Mouse (Mus musculus) frontal cortex, postnatal 36 days (tissue): ENCODE measurements around the gene Dnah8.
A peak's percentile ranks its signal among the peaks of the same experiment; 100 is the strongest.

Experiments
- DNase-seq, 2 experiments: peaks; one replicate each; pipeline ENCODE4 v3.0.0; 2022; ENCODE audit warnings: low spot score in 2 of 2

Gene Dnah8

GRCm38 (mm10) chr17:30750269-30750668 lies 126.1 kb downstream of the Dnah8 start:
- no peak for DNase-seq

GRCm38 (mm10) chr17:30752370-30752818 lies 128.2 kb downstream of the Dnah8 start:
- peak; percentile 51 to 77 for DNase-seq

GRCm38 (mm10) chr17:30753201-30753600 lies 129.0 kb downstream of the Dnah8 start:
- DNase-seq: no peak

- DNase-seq: no peak
These were observed 132.6 kb downstream of the Dnah8 start for GRCm38 (mm10) chr17:30756771-30757170.

GRCm38 (mm10) chr17:30760307-30760706 lies 136.2 kb downstream of the Dnah8 start:
- no peak for DNase-seq

GRCm38 (mm10) chr17:30764276-30764675 lies 140.1 kb downstream of the Dnah8 start:
- DNase-seq: no peak

GRCm38 (mm10) chr17:30774416-30774815 lies 150.3 kb downstream of the Dnah8 start:
- DNase-seq: no peak

- no peak for DNase-seq
These were observed 150.9 kb downstream of the Dnah8 start for GRCm38 (mm10) chr17:30775096-30775495.

- no peak for DNase-seq
These were observed 156.9 kb downstream of the Dnah8 start for GRCm38 (mm10) chr17:30781046-30781445.

- no peak for DNase-seq
These were observed 158.1 kb downstream of the Dnah8 start for GRCm38 (mm10) chr17:30782286-30782685.

- no peak for DNase-seq
These were observed 164.2 kb downstream of the Dnah8 start for GRCm38 (mm10) chr17:30788361-30788760.

GRCm38 (mm10) chr17:30790816-30791215 lies 166.7 kb downstream of the Dnah8 start:
- DNase-seq: no peak

- DNase-seq: no peak
These were observed 168.2 kb downstream of the Dnah8 start for GRCm38 (mm10) chr17:30792396-30792795.

- DNase-seq: no peak
These were observed 172.5 kb downstream of the Dnah8 start for GRCm38 (mm10) chr17:30796616-30797015.

GRCm38 (mm10) chr17:30800261-30800985 lies 176.3 kb downstream of the Dnah8 start:
- DNase-seq: no peak

- no peak for DNase-seq
These were observed 179.5 kb downstream of the Dnah8 start for GRCm38 (mm10) chr17:30803668-30804067.

GRCm38 (mm10) chr17:30804955-30805354 lies 180.8 kb downstream of the Dnah8 start:
- no peak for DNase-seq

- DNase-seq: no peak
These were observed 181.4 kb downstream of the Dnah8 start for GRCm38 (mm10) chr17:30805511-30806059.

- no peak for DNase-seq
These were observed 184.9 kb downstream of the Dnah8 start for GRCm38 (mm10) chr17:30808866-30809660.

GRCm38 (mm10) chr17:30809926-30810660 lies 185.9 kb downstream of the Dnah8 start:
- DNase-seq: no peak

- no peak for DNase-seq
These were observed 194.4 kb downstream of the Dnah8 start for GRCm38 (mm10) chr17:30818543-30818942.

- DNase-seq: no peak
These were observed 195.0 kb downstream of the Dnah8 start for GRCm38 (mm10) chr17:30819134-30819533.
